Mouse (Mus musculus) R1 (cell line): Measurements from ENCODE around the gene Ehd4.
A peak's percentile ranks its signal among the peaks of the same experiment; 100 is the strongest.

Experiments
- DNase-seq: peaks from one replicate; pipeline ENCODE4 v3.0.0-alpha.2; 2018; ENCODE audit warnings: low read depth, low spot score

Gene Ehd4

GRCm38 (mm10) chr2:120074096-120074495 is 80.3 kb downstream of the Ehd4 start:
- no peak for DNase-seq

GRCm38 (mm10) chr2:120069466-120069990 is 84.9 kb downstream of the Ehd4 start:
- no peak for DNase-seq

GRCm38 (mm10) chr2:120068555-120069465 is 85.6 kb downstream of the Ehd4 start:
- peak; percentile 53 for DNase-seq

- DNase-seq: no peak
These were observed 88.2 kb downstream of the Ehd4 start for GRCm38 (mm10) chr2:120066224-120066623.

- DNase-seq: no peak
These were observed 89.2 kb downstream of the Ehd4 start for GRCm38 (mm10) chr2:120065243-120065642.

- DNase-seq: peak; percentile 72
These were observed 89.8 kb downstream of the Ehd4 start for GRCm38 (mm10) chr2:120064639-120065038.

- no peak for DNase-seq
These were observed 92.2 kb downstream of the Ehd4 start for GRCm38 (mm10) chr2:120062248-120062647.

- DNase-seq: peak; percentile 29
These were observed 93.8 kb downstream of the Ehd4 start for GRCm38 (mm10) chr2:120060651-120061050.

GRCm38 (mm10) chr2:120060190-120060589 is 94.2 kb downstream of the Ehd4 start:
- no peak for DNase-seq

- DNase-seq: no peak
These were observed 94.9 kb downstream of the Ehd4 start for GRCm38 (mm10) chr2:120059466-120059865.

GRCm38 (mm10) chr2:120058818-120059217 is 95.6 kb downstream of the Ehd4 start:
- no peak for DNase-seq

GRCm38 (mm10) chr2:120055923-120056322 is 98.5 kb downstream of the Ehd4 start:
- no peak for DNase-seq

- DNase-seq: no peak
These were observed 99.4 kb downstream of the Ehd4 start for GRCm38 (mm10) chr2:120054771-120055552.

GRCm38 (mm10) chr2:120051405-120051804 is 103.0 kb downstream of the Ehd4 start:
- DNase-seq: no peak

- peak; percentile 52 for DNase-seq
These were observed 104.7 kb downstream of the Ehd4 start for GRCm38 (mm10) chr2:120049632-120050274.

- DNase-seq: no peak
These were observed 106.2 kb downstream of the Ehd4 start for GRCm38 (mm10) chr2:120048173-120048572.

- no peak for DNase-seq
These were observed 107.7 kb downstream of the Ehd4 start for GRCm38 (mm10) chr2:120046486-120047310.

- no peak for DNase-seq
These were observed 109.7 kb downstream of the Ehd4 start for GRCm38 (mm10) chr2:120044676-120045075.

GRCm38 (mm10) chr2:120044101-120044603 is 110.3 kb downstream of the Ehd4 start:
- peak; percentile 91 for DNase-seq

- DNase-seq: no peak
These were observed 113.4 kb downstream of the Ehd4 start for GRCm38 (mm10) chr2:120040991-120041390.
